Mouse (Mus musculus) ES-E14 (cell line): ENCODE measurements around the gene Mcat.

Experiments used
- MAFK ChIP-seq: IDR thresholded peaks from 2 replicates; pipeline ENCODE4 v1.6.1; 2014; ENCODE audit warnings: mild to moderate bottlenecking, low read depth, low read length, inconsistent platforms; ENCODE audit not compliant: insufficient read depth
- ZNF384 ChIP-seq: IDR thresholded peaks from 2 replicates; pipeline ENCODE4 v1.6.1; 2012; ENCODE audit warnings: low read depth, low read length, inconsistent platforms

DNA sequence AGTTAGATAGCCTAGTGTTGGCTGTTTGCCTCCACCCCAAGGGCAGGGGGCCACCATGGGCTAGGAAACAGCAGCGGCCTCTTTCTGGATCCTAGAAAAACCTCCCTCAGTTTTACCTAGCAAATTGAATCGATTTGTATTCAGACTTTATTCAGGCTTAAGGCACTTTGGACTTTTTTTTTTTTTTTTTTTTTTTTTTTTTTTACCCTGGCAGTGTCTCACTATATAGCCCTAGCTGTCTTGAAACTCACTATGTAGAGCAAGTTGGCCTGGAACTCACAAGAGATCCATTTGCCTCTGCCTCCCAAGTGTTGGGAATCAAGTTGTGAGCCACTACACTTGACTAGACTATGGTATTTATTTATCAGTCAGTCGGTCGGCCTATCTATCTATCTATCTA is 33.2 kb upstream of the Mcat start:
- TF ChIP-seq ZNF384 (no peak), MAFK (no peak)
